Mouse (Mus musculus): ENCODE data around the gene Fastkd1.
"Not testable (repeated sequence)": the region's sequence is repeated elsewhere in the genome, so short reads cannot be mapped to it uniquely, and the experiment has no call there.

Fastkd1 gene

GRCm38 (mm10) chr2:69669853-69670252 is 43.5 kb downstream of the Fastkd1 start, which contains the start of gene Klhl41:
Gene Klhl41 (plus strand): TSS chr2:69670120.
- DNase-seq (ENCODE audit: low spot score) = no peak

GRCm38 (mm10) chr2:69668414-69668813 is 44.9 kb downstream of the Fastkd1 start:
- DNase-seq (ENCODE audit: low spot score) = no peak

DNA sequence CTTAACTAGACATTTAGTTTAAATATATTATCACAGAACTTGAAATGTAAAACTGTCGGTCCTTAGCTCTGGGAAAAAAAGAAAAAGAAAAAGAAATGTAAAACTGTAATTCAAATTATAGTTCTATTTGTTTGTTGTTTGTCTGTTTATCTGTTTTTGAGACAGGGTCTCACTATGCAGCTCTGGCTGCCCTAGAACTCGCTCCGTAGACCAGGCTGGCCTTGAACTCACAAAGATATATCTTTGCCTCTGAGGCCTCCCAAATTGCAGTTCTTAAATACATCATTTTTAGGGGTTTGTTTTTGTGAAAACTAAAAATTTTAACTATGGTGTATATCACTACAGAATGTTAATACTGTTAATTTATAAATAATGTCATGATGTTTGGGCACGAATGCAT is 45.7 kb downstream of the Fastkd1 start:
- no peak for DNase-seq (ENCODE audit: low spot score)

DNA sequence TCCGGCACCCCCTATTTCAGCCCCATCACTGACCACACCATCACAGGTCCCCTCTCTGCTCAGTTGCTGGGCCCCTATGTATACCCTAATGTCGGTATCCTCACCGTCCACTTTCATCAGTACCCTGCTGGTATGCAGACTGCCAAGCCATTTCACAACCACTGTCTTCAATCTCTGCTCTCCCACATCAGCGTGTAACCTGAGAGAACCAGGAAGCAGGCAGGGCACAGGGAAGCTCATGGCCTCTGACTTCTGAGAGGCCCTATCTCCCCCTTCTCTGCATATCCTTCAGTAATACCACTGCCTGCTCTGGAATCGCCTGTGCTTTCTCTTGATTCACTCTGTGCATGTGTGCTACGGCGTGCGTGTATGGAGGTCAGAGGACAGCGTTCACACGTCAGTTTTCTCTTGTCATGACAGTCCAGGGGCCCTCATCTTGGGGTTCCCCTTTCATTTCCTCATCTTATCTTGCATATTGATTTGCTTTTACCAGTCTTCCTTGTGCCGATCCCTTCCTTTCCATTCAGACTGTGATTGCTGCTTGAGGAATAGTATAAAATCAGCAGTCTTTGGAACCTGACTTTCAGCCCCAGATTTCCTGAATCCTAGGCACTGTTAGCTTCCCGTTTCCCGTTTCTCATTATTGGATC is 49.4 kb downstream of the Fastkd1 start:
- DNase-seq (ENCODE audit: low spot score) = no peak

DNA sequence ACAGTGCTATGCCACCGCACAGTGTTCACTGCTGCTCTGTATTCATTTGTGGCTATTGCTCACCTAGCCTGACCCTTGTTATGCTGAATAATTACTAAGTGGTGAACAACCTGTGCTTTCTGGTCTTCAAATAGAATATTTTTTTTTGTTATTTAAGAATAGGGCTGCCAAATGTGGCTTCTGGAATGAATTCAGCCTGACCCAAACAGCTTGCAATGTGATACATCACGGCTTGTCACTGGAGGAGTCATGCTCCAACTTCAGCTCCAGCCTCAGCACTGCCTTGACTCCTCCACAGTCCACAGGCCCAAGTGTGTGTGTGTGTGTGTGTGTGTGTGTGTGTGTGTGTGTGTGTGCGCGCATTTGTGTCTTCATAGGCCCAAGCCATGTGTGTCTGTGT is 54.0 kb downstream of the Fastkd1 start:
- DNase-seq (ENCODE audit: low spot score) = no peak

DNA sequence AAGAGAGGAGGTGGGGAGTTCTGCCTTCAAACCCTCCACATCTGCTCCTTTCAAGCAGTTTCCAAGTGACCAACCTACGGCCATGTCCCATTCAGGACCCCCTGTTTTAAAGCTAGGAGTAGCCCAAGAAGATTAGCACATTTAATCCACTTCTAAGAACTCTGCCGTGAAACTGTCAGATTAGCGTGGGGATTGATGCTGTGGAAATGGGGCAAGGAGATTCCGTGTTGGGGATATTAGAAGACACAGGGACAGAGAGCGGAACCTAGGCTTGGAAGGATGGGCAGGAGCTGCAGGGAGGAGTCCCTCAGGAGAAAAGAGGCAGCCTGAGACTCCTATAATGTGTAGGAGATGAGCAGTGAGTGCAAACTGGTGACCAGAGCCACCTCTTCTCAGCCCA is 63.6 kb downstream of the Fastkd1 start:
- DNase-seq (ENCODE audit: low spot score) = no peak

- peak; percentile 82 for DNase-seq (ENCODE audit: low spot score)
These were observed 66.4 kb downstream of the Fastkd1 start, which contains the start of gene Bbs5 for GRCm38 (mm10) chr2:69646726-69647490. Gene Bbs5 (plus strand): TSS chr2:69647171.

DNA sequence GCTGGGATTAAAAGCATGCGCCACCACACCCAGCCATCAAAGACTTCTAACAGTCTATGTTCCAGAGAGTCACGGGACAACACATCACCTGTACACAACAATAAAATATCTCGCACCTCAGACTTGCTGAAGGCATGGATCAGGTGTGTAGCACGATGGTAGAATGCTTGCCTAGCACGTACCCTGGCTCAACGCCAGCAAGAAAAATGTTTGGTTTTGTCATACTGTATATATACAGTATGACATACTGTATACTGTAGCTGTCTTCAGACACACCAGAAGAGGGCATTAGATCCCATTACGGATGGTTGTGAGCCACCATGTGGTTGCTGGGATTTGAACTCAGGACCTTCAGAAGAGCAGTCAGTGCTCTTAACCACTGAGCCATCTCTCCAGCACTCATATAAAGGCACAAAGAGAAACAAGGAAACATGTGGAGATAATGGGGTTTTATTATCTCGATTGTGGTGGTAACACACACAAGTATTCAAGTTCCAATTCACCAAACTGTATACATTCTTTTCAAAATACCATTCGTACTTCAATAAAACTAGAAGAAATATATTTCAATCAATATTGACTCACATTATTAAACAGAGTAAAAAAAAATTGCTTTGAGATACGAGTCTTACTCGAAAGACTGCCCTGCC is 68.2 kb downstream of the Fastkd1 start:
- DNase-seq (ENCODE audit: low spot score) = no peak

GRCm38 (mm10) chr2:69640100-69640499 is 73.2 kb downstream of the Fastkd1 start:
- no peak for DNase-seq (ENCODE audit: low spot score)

GRCm38 (mm10) chr2:69637989-69638388 is 75.3 kb downstream of the Fastkd1 start:
- DNase-seq (ENCODE audit: low spot score) = not testable (repeated sequence)

All from ovary, adult 18-20 months (tissue).